Mouse (Mus musculus) mesoderm, embryonic 11.5 days (tissue): Measurements from ENCODE around the gene H2afj.

Source experiments
- DNase-seq: peaks from one replicate; pipeline ENCODE4 v3.0.0-alpha.2; 2012; ENCODE audit warnings: low read depth, low spot score

The H2afj gene

GRCm38 (mm10) chr6:136805409-136805775, 2.7 kb upstream of the H2afj start:
- no peak for DNase-seq

DNA sequence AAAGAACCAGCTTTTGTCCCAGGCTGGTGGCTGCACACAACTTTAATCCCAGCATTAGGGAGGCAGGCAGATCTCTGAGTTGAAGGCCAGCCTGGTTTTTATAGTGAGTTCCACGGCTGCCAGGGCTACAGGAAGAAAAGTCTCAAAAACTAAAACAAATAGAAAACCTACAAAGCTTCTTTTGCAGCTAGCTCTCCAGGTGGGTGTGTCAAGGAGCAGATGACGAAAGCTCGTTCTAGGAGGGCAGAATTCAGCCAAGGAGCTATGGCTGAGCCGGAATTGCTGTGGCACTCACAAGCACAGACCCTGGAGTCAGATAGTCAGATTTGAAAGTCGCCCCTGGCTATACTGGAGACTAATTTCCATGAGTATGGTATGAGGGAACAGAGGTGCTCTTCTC, 1.2 kb upstream of the H2afj start:
- DNase-seq, result no peak

GRCm38 (mm10) chr6:136807395-136808013, 540 bp upstream of the H2afj start:
- DNase-seq, result no peak

DNA sequence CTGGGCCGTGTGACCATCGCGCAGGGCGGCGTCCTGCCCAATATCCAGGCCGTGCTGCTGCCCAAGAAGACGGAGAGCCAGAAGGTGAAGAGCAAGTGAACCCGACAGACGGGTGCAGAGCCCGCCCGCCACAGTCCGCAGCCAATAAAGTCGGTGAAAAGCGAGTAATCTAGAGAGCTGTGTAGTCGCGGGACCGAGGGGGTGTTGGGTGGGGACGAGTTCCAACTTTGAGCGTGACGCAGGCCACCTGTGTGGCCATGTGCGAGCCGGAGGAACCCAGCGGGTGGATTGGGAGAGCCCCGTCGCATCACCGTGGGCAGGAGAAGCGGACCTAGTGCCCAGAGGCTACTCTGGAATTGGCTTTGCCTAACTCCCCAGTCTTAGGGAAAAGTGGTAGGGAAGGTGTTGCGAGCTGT, 595 bp downstream of the H2afj start:
- no peak for DNase-seq

DNA sequence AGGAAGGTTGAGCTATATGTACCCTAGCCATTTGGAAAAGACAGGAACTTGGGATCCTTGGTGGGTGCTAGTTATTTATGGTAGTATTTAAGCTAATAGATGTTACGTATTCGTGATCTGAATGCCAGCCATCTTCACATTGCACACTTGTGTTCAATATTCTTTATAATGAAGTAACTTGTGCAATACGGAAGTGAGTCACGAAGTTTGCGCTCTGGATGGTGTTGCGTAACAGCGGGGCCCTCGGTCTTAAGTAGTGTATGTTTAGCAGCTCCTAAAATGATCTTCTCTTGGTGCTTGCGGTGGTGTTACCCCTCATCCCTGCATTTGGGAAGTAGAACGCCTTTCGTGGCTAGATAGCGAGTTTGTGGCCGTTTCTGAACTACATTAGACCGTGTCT, 1.0 kb downstream of the H2afj start:
- DNase-seq, result no peak

DNA sequence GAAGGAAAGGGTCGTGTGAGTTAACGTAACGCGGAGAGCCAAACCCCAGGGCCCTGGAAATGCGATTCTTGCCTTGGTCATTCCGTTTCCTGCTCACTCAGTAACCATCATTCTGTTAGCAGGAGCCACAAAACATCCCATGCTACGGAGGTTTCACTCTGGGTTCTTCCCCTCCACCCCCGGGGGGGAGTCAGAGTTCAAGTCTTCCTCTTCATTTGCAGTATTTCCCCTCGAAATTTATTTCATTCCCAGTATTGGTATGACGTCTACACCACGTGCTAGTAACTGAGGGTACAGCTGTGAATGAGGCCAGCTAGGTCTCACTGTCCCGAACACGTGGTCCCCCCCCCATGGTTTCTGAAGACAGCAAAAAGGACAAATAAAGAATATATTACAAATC, 1.6 kb downstream of the H2afj start:
- no peak for DNase-seq

DNA sequence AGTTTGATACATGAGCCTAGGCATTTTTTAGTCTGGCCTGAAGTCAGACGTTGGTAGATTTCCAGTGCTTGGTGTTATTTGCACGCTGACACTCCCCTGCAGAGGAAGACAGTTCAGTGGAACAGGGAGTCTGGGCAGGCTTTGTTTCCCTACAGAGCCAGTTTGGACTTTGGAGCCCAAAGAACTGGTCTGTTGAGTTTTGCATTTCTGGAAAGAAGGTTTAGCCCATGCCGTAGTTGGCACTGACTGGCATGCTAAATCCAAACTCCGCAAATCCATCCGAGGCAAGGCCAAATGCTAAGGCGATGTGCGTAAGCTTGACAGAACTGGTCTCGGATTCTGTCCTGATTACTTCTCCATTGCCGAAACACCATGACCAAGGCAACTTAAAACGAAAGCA, 3.2 kb downstream of the H2afj start:
- no peak for DNase-seq

- no peak for DNase-seq
Measured at GRCm38 (mm10) chr6:136813117-136813516, 5.1 kb downstream of the H2afj start.

DNA sequence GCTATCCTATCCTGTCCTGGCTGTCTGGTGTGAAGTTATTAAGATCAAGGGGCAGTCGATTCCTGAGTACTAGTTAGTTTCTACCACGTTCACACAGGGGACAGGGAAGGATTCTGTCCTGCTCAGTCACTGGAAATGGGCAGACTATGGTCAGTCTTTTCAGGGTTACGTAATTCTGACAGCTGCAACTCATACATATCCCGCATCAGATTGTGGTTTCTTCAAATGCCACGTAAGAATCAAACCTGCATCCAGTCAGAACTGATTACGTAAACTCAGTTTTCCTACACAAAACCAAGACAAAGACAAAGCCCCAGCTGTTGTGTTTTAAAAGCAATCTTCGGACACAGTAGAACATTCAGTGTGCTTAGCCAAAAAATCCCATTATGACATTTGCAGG, 7.3 kb downstream of the H2afj start:
- no peak for DNase-seq

DNA sequence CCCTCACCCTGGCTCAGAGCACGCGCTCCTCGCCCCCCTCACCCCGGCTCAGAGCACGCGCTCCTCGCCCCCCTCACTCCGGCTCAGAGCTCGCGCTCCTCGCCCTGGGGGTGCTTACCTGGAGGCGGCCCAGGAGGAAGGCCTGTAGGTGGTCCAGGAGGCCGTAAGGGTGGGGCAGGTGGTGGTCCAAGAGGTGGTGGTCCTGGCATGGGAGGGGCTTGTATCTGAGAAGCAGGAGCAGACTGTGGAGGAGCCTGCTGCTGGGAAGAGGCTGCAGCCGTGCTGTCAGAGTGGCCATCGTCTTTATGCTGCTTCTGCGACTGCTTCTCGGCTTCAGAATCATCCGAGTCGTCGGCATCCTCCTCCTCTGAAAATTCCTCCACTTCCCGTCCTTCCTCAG, 8.8 kb downstream of the H2afj start:
- DNase-seq, result no peak

DNA sequence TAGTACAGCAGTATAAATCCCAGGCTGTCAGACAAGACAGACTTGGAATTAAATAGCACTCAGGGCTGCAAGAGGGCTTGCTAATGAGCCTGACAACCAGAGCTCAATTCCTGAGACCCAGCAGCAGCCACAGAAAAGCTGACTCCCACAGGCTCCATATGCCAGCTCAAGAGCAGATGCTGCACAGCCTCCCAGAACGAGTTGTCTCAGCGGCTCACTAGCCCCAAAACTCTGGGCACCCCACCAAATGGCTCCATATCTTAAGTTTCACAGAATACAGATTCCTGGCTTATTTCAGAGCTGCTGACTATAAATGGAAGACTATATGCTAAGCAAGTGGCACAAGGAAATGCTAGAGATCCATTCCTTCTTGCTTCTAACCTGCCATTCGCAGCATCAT, 9.5 kb downstream of the H2afj start:
- no peak for DNase-seq

- no peak for DNase-seq
Measured at GRCm38 (mm10) chr6:136820381-136820780, 12.3 kb downstream of the H2afj start.

DNA sequence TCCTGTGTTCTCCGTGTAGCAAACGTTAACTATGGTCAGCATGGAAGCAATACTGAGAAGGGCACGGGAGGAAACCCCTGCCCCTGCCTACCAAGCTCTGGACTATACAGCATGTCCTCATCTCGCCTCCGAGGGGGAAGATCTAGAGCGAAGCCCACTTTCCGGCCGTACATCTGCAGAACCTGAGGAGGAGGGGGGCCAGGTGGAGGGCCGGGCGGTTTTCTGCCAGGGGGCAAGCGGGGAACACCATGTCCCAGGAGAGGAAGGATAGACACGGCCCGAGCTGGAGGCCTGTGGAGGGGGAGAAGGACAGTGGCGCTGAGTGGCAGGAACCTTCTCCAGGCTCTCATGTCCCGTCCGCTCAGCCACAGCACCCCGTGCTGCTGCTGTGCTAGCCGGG, 13.0 kb downstream of the H2afj start:
- no peak for DNase-seq

DNA sequence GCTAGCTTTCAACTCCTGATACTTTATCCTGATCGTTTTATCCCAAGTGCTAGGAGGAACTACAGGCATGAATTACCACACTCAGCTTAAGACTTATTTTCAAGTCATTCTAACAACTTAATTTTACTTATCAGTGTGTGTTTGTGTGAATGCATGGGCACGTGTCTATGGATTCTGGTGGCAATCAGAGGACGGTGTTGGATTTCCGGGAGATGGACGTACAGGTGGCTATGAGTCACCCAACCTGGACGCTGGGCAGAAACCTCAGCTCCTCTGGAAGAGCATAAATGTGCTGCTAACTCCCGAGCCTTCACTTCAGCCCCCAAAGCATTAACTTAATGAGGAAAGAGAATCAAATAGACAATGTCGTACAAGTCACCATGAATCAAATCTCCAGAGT, 16.9 kb downstream of the H2afj start:
- DNase-seq, result no peak

DNA sequence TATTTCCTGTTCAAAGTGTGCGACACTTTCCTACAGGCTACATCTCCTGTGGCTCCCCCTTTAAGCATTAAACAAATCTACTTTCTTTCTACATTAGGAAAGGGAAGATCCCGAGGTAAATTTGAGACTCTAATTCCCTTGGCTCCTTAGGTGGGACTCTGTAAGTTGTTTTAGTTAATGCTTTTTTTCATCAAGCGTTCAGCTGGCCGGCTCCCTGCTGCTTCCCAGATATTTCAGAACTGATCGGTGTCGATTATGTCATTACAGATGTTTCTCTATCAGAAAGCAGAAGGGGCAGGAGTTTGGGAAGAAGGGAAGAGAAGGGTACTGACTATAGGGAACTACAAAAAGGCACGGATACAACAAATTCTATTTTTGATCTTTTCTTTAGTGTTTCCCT, 19.1 kb downstream of the H2afj start:
- no peak for DNase-seq

DNA sequence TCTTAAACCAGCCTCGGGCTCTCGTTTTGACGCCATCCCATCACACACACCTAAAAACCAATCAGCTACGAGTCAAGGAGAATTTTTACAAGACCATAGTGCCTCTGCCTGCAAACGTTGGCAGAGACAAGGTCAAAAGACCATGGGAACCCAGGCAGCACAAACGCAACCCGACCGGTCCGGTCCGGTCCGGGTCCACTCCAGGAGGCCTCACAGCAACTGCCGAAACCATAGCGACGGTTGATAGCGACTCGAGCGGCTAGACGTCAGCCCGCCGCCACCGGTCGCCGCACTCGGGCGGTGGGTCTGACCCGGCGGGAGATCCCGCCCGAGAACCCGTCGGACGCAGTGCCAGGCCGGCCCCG, 19.5 kb downstream of the H2afj start, which contains the start of gene BC049715:
TSS of gene BC049715 (plus strand) at position 111 of the 365 bp plus-strand sequence.
- DNase-seq, result no peak

GRCm38 (mm10) chr6:136827881-136828561, 20.0 kb downstream of the H2afj start, which contains the start of gene Wbp11:
Gene Wbp11, minus strand, starts transcription at chr6:136828233.
- peak; percentile 97 for DNase-seq

DNA sequence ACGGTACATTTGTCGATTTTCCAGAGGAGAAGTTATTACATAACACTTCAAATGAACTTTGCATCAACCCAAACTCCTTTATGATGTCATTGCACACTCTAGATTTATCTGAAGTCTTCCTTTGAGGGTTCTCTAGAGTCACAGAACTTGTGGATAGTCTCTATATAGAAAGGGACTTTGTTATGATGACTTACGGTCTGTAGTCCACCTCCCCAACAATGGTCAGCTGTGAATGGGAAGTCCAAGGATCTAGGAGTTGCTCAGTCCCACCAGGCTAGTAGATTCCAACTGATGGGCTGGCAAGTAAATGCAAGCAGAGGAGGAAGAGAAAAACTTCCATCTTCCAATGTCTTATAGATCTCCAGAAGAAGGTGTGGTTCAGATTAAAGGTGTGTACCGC, 20.6 kb downstream of the H2afj start:
- no peak for DNase-seq

GRCm38 (mm10) chr6:136831712-136832111, 23.7 kb downstream of the H2afj start:
- no peak for DNase-seq

DNA sequence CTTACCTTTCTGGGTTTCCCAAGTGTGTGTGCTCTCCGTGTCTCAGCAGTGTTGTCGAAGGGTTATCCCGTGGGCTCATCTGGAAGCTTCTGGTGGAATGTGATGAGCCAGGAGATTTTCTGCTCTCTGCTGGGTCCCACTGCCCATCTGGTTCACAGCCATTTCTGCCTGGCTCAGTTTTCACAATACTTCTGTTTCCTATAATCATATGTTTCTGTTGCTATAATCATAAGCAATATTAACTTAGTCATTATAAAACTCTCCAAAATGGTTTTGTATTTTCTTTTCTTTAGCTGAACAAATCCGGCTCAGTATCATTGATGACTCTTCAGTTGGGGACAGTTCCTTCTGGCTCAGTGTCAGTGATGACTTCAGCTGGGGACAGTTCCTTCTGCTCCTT, 27.3 kb downstream of the H2afj start, which contains the start of gene Smco3:
TSS of gene Smco3 (minus strand) at position 101 of the 400 bp plus-strand sequence.
- no peak for DNase-seq

DNA sequence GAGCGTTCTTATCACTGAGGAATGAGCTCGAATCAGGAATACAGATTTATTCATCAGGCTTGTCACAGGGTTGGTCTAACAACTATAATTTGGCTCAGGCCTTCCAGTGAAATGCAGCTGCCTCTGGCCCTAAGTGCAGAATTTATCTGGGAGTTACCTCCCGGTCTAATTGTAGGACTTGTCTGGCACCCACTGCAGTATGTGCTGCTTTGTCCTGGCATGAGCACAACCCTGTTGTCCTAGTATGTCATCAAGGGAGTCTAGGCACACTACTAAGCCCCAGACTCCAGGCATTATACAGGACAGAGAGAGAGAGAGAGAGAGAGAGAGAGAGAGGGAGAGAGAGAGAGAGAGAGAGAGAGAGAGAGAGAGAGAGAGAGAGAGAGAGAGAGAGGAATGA, 29.3 kb downstream of the H2afj start:
- no peak for DNase-seq

GRCm38 (mm10) chr6:136844903-136845302, 36.9 kb downstream of the H2afj start:
- no peak for DNase-seq

- DNase-seq, result no peak
Measured at GRCm38 (mm10) chr6:136845706-136846480, 37.8 kb downstream of the H2afj start.
